Mouse (Mus musculus): Measurements from ENCODE around the gene Itgb3bp. TPM values are rescaled to one million over a fixed set of nuclear protein-coding genes. Genes with fewer than 3 reads are reported as not detected.

Gene Itgb3bp
- 1.1 and 9.7 TPM in 2 replicates for total RNA-seq (2014; rRNA removed; ENCODE audit: low replicate concordance)
- polyA plus RNA-seq (2015; fragmentation: Nextera tagmentation; extraction: Ambion mirVana): 26.2 and 28.4 TPM in 2 replicates

DNA sequence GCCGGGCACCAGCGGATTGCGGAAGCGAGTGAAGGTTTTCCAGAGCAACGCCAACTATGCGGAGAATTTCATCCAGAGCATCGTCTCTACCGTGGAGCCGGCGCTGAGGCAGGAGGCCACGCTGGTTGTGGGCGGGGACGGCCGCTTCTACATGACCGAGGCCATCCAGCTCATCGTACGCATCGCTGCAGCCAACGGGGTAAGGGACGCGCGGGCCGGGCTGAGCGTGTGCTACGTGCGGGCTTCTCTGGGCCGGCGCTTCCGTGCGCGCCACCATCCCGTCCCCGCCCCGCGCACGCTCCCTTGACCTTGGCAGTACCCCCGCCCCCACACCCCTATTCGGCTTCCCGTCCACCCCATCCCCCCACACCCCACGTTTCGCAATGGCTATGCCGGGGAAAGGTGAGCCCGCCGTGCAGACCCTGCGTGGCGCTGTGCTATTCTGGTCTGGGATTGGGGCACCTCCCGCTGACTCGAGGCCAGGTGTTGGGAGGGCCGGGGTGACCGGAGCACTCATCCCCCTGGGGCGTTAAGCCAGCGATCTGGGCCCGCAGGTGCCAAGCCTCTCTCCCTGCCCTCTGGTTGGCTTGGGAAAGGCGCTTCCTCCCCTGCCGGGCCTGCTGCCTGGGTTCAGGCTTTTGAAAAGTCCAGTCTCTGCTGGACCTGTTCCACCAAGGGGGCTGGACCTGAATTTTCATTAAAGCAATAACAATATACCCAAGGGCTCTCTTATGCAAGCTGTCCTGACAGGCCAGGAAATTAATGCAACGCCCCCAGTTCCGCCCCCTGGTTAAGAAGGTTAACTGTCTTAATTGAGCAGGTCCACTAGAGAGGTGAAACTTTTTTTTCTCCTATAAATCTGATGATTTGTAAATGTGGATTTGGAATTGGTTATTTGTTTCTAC lies at the start of gene Itgb3bp:
Gene Itgb3bp, minus strand, starts transcription at position 201 of the 905 bp plus-strand sequence.
- Histone ChIP-seq H3K4me1 (ENCODE audit: control insufficient read depth, insufficient read depth) (peaks cover 26% of the 10 kb centered on the region), H3K9ac (replicated peaks; ENCODE audit: low read depth, low read length) (peak within 1 kb of the TSS; percentile 72), H3K27ac (ENCODE audit: low read depth) (peak within 1 kb of the TSS; percentile 97), H3K27me3 (ENCODE audit: control insufficient read depth, insufficient read depth, low read length) (no peaks in the 10 kb centered on the region), H3K4me2 (ENCODE audit: low read depth, low read length) (peak within 1 kb of the TSS; percentile 96), H3K36me3 (replicated peaks; ENCODE audit: control insufficient read depth, insufficient read depth, low read length) (no peaks in the 10 kb centered on the region), H3K9me3 (replicated peaks; ENCODE audit: control insufficient read depth, low read length) (no peaks in the 10 kb centered on the region), H3K4me3 (ENCODE audit: low read depth, low read length) (peak within 1 kb of the TSS; percentile 70)
- peak; percentile 88 for ATAC-seq (ENCODE audit: insufficient read depth, low read depth)
- under 1% methylated on average over 55 of the region's 57 CpGs for WGBS
- DNase-seq (ENCODE audit: low spot score): peak; percentile 73
- TF ChIP-seq CTCF (IDR thresholded peaks at IDR 0.05; ENCODE audit: low read depth) (no peak), EP300 (IDR thresholded peaks at IDR 0.05; ENCODE audit: low read depth) (peak; percentile 56; the same call in 1 of the 2 replicates)

DNA sequence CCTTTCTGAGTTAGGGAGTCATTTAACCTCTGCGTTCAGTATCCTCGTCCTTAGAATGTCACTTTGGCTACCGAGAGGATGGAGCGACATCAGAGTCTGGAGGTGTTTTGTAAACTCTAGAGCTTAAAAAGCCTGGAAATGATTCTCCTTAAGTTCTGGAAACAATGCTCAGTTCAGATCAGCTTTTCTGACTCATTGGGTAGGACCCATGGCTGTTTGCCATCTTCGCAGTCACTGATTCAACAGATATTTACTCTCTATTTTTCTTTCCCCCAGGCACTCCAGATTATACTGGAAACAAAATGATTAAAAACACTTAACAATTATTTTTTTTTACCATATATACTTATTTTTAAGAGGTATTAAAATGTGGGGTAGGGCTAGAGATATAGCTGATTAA lies 49.7 kb upstream of the Itgb3bp start:
- Histone ChIP-seq H3K4me3 (ENCODE audit: low read depth, low read length) (no peak overlapping the region), H3K4me1 (ENCODE audit: control insufficient read depth, insufficient read depth) (no peaks in the 10 kb centered on the region), H3K9me3 (replicated peaks; ENCODE audit: control insufficient read depth, low read length) (no peaks in the 10 kb centered on the region), H3K27me3 (ENCODE audit: control insufficient read depth, insufficient read depth, low read length) (no peaks in the 10 kb centered on the region), H3K9ac (replicated peaks; ENCODE audit: low read depth, low read length) (no peak overlapping the region), H3K27ac (ENCODE audit: low read depth) (no peak overlapping the region), H3K36me3 (replicated peaks; ENCODE audit: control insufficient read depth, insufficient read depth, low read length) (peaks cover 60% of the 10 kb centered on the region), H3K4me2 (ENCODE audit: low read depth, low read length) (no peak overlapping the region)
- no peak for DNase-seq (ENCODE audit: low spot score)
- ATAC-seq (ENCODE audit: insufficient read depth, low read depth): no peak
- 88% methylated on average over 5 of the region's 5 CpGs for WGBS
- no peak for TF ChIP-seq CTCF (IDR thresholded peaks at IDR 0.05; ENCODE audit: low read depth)
- no peak for TF ChIP-seq EP300 (IDR thresholded peaks at IDR 0.05; ENCODE audit: low read depth)

DNA sequence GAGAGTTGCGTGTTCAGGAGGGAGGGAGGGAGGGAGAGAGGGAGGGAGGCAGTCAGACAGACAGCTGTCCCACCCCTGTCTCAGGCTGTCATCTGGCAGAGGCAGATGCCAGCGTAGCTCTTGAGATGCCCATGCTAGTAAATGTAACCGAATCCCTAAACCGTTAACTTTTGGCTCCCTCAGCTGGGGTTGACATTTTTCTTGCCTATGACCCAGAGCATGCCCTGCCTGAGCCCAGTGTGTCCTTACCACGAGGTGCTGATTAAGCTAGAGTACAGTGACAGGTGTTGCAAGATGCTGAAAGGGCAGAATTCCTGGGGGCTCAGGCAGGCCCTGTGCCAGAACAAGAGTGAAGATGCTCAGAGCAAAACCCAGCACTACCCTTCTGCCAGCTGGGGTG lies 44.8 kb upstream of the Itgb3bp start:
- 71% methylated on average over 5 of the region's 5 CpGs for WGBS
- H3K36me3 ChIP-seq (replicated peaks; ENCODE audit: control insufficient read depth, insufficient read depth, low read length): peaks cover 54% of the 10 kb centered on the region
- H3K9ac ChIP-seq (replicated peaks; ENCODE audit: low read depth, low read length): no peak overlapping the region
- no peaks in the 10 kb centered on the region for H3K27me3 ChIP-seq (ENCODE audit: control insufficient read depth, insufficient read depth, low read length)
- no peak overlapping the region for H3K4me3 ChIP-seq (ENCODE audit: low read depth, low read length)
- no peak for ATAC-seq (ENCODE audit: insufficient read depth, low read depth)
- H3K27ac ChIP-seq (ENCODE audit: low read depth): no peak overlapping the region
- no peaks in the 10 kb centered on the region for H3K4me1 ChIP-seq (ENCODE audit: control insufficient read depth, insufficient read depth)
- TF ChIP-seq CTCF (IDR thresholded peaks at IDR 0.05; ENCODE audit: low read depth) (no peak), EP300 (IDR thresholded peaks at IDR 0.05; ENCODE audit: low read depth) (no peak)
- H3K9me3 ChIP-seq (replicated peaks; ENCODE audit: control insufficient read depth, low read length): no peaks in the 10 kb centered on the region
- no peak overlapping the region for H3K4me2 ChIP-seq (ENCODE audit: low read depth, low read length)
- DNase-seq (ENCODE audit: low spot score): no peak

DNA sequence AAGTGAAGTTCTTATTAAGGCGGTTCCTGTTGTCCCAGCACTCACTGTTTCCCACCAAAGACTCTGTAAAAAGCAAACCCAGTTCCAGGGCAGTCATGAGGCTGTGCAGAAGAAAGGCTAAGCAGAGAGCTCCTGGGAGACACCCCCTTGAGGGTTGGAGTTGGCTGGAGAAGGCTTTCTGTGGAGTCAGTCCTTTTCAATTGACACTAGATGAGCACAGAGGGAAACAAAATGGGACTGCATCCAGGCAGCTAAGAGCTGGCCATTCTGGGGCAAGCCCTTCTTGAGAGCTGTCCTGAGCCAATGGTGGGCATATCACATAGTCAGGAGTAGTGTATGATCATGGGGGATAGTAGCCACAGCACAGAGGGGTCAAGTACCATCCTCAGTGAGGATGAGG lies 44.3 kb upstream of the Itgb3bp start:
- no peak overlapping the region for H3K4me2 ChIP-seq (ENCODE audit: low read depth, low read length)
- WGBS: 97% methylated on average over 1 of the region's 1 CpGs
- H3K36me3 ChIP-seq (replicated peaks; ENCODE audit: control insufficient read depth, insufficient read depth, low read length): peaks cover 54% of the 10 kb centered on the region
- TF ChIP-seq CTCF (IDR thresholded peaks at IDR 0.05; ENCODE audit: low read depth) (no peak), EP300 (IDR thresholded peaks at IDR 0.05; ENCODE audit: low read depth) (no peak)
- no peak overlapping the region for H3K27ac ChIP-seq (ENCODE audit: low read depth)
- no peaks in the 10 kb centered on the region for H3K9me3 ChIP-seq (replicated peaks; ENCODE audit: control insufficient read depth, low read length)
- H3K4me1 ChIP-seq (ENCODE audit: control insufficient read depth, insufficient read depth): no peaks in the 10 kb centered on the region
- no peak for DNase-seq (ENCODE audit: low spot score)
- no peak overlapping the region for H3K9ac ChIP-seq (replicated peaks; ENCODE audit: low read depth, low read length)
- no peaks in the 10 kb centered on the region for H3K27me3 ChIP-seq (ENCODE audit: control insufficient read depth, insufficient read depth, low read length)
- ATAC-seq (ENCODE audit: insufficient read depth, low read depth): no peak
- no peak overlapping the region for H3K4me3 ChIP-seq (ENCODE audit: low read depth, low read length)

DNA sequence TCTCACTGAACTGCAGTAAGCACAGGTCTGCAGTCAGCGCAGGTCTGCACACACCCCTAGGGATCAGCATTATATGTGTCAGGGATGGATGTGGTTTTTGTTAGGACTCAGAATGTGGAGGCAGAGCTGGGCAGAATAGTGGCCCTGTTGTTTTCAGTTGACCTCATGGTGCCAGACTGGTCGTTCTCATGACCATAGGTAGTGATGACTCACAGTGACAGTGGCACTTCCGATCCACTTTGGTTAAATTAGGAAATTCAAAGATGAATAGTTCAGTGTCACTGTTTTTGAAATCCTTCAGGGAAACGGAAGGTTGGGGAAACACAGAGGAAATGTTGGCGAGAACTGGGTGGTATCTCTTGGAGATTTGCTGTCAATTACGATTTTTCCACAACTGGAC lies 43.3 kb upstream of the Itgb3bp start:
- Histone ChIP-seq H3K9ac (replicated peaks; ENCODE audit: low read depth, low read length) (no peak overlapping the region), H3K36me3 (replicated peaks; ENCODE audit: control insufficient read depth, insufficient read depth, low read length) (peaks cover 56% of the 10 kb centered on the region), H3K4me1 (ENCODE audit: control insufficient read depth, insufficient read depth) (no peaks in the 10 kb centered on the region), H3K9me3 (replicated peaks; ENCODE audit: control insufficient read depth, low read length) (no peaks in the 10 kb centered on the region), H3K27ac (ENCODE audit: low read depth) (no peak overlapping the region), H3K4me3 (ENCODE audit: low read depth, low read length) (no peak overlapping the region), H3K27me3 (ENCODE audit: control insufficient read depth, insufficient read depth, low read length) (no peaks in the 10 kb centered on the region), H3K4me2 (ENCODE audit: low read depth, low read length) (no peak overlapping the region)
- WGBS: 78% methylated on average over 6 of the region's 6 CpGs
- DNase-seq (ENCODE audit: low spot score) (no peak), ATAC-seq (ENCODE audit: insufficient read depth, low read depth) (no peak)
- TF ChIP-seq EP300 (IDR thresholded peaks at IDR 0.05; ENCODE audit: low read depth): no peak
- no peak for TF ChIP-seq CTCF (IDR thresholded peaks at IDR 0.05; ENCODE audit: low read depth)
